Mouse (Mus musculus) embryonic facial prominence, embryonic 15.5 days (tissue): ENCODE data around the gene Sigmar1. TPM values are rescaled to one million over a fixed set of nuclear protein-coding genes. Genes with fewer than 3 reads are reported as not detected.
"Not testable (repeated sequence)": the region's sequence is repeated elsewhere in the genome, so short reads cannot be mapped to it uniquely, and the experiment has no call there.

Source experiments
- ATAC-seq: fragments of 200-750 bp; cut with Nextera tagmentation; 2 replicates; pipeline ENCODE4 v1.8.0; 2017; ENCODE audit warnings: low read depth, moderate TSS enrichment; ENCODE audit not compliant: insufficient number of reproducible peaks, low FRiP score, low TSS enrichment
- H3K27ac ChIP-seq: fragments of 300-500 bp; sonication (generic); replicated peaks from 2 replicates; pipeline ENCODE4 v1.5.1; 2015; ENCODE audit warnings: mild to moderate bottlenecking, inconsistent platforms
- H3K27me3 ChIP-seq: fragments of 300-500 bp; sonication (generic); 2 replicates; pipeline ENCODE4 v1.6.1; 2015; ENCODE audit warnings: inconsistent platforms
- H3K36me3 ChIP-seq: fragments of 300-500 bp; sonication (generic); 2 replicates; pipeline ENCODE4 v1.6.1; 2015; ENCODE audit warnings: mild to moderate bottlenecking, inconsistent platforms
- H3K4me1 ChIP-seq: fragments of 300-500 bp; sonication (generic); 2 replicates; pipeline ENCODE4 v1.6.1; 2015; ENCODE audit warnings: inconsistent platforms
- H3K4me2 ChIP-seq: fragments of 300-500 bp; sonication (generic); replicated peaks from 2 replicates; pipeline ENCODE4 v1.6.1; 2015; ENCODE audit warnings: mild to moderate bottlenecking, inconsistent platforms
- H3K4me3 ChIP-seq: fragments of 300-500 bp; sonication (generic); replicated peaks from 2 replicates; pipeline ENCODE4 v1.5.1; 2015; ENCODE audit warnings: mild to moderate bottlenecking, inconsistent platforms
- H3K9ac ChIP-seq: fragments of 300-500 bp; sonication (generic); 2 replicates; pipeline ENCODE4 v1.6.1; 2015; ENCODE audit warnings: inconsistent platforms
- H3K9me3 ChIP-seq: fragments of 300-500 bp; sonication (generic); replicated peaks from 2 replicates; pipeline ENCODE4 v1.6.1; 2016; ENCODE audit warnings: inconsistent platforms
- WGBS: fragments of 180-500 bp; shearing (Covaris S2); methylation state at CpG from one replicate; pipeline ENCODE4 v1.1.7; 2015; 5-methylcytosine and 5-hydroxymethylcytosine counted together
- polyA plus RNA-seq: library from polyadenylated mRNA; unstranded; fragments of >200 nt; fragmentation: Nextera tagmentation; extraction: Ambion mirVana; gene quantifications from 2 replicates; pipeline ENCODE4 v1.2.1, GENCODE M21; 2015

Sigmar1 gene
- polyA plus RNA-seq, 1 experiment from 2014 or later = 79.7 TPM

GRCm38 (mm10) chr4:41695800-41696199, 60.2 kb downstream of the Sigmar1 start:
- not testable (repeated sequence) for H3K27me3 ChIP-seq, H3K9ac ChIP-seq, ATAC-seq, H3K27ac ChIP-seq, H3K9me3 ChIP-seq, H3K36me3 ChIP-seq, H3K4me3 ChIP-seq, H3K4me1 ChIP-seq
- 6% methylated on average over 8 of the region's 38 CpGs for WGBS
- H3K4me2 ChIP-seq = peak overlapping the region; percentile 37

GRCm38 (mm10) chr4:41693511-41693910, 62.4 kb downstream of the Sigmar1 start:
- not testable (repeated sequence) for H3K4me2 ChIP-seq, ATAC-seq, H3K27ac ChIP-seq, H3K27me3 ChIP-seq, H3K36me3 ChIP-seq, H3K9ac ChIP-seq, H3K4me1 ChIP-seq, H3K9me3 ChIP-seq, H3K4me3 ChIP-seq
- 20% methylated on average over 4 of the region's 4 CpGs for WGBS

GRCm38 (mm10) chr4:41690014-41690413, 65.9 kb downstream of the Sigmar1 start:
- not testable (repeated sequence) for H3K4me1 ChIP-seq, ATAC-seq, H3K27me3 ChIP-seq, H3K9me3 ChIP-seq, H3K27ac ChIP-seq, H3K9ac ChIP-seq, H3K4me2 ChIP-seq, H3K4me3 ChIP-seq, H3K36me3 ChIP-seq
- WGBS = no CpG with 5 or more reads among the region's 4 CpGs

- not testable (repeated sequence) for H3K27ac ChIP-seq, ATAC-seq, H3K4me3 ChIP-seq, H3K9ac ChIP-seq, H3K4me1 ChIP-seq, H3K27me3 ChIP-seq, H3K9me3 ChIP-seq, H3K36me3 ChIP-seq, H3K4me2 ChIP-seq
- 32% methylated on average over 1 of the region's 1 CpGs for WGBS
These were observed 67.4 kb downstream of the Sigmar1 start for GRCm38 (mm10) chr4:41688562-41688961.

Other genes starting within 250 kb of the Sigmar1 start
- gene 1110017D15Rik, start 238.8 kb downstream of the Sigmar1 start, polyA plus RNA-seq = 15.1 and 31.4 TPM in 2 replicates
- 3.2 and 3.6 TPM in 2 replicates for gene Fam219a, start 186.6 kb downstream of the Sigmar1 start, polyA plus RNA-seq
- 3.3 and 4.6 TPM in 2 replicates for gene Dnaic1, start 186.4 kb downstream of the Sigmar1 start, polyA plus RNA-seq
- gene Enho, start 115.8 kb downstream of the Sigmar1 start, polyA plus RNA-seq = 23.8 and 27.3 TPM in 2 replicates
- gene Cntfr, start 59.1 kb downstream of the Sigmar1 start, polyA plus RNA-seq = 16.2 and 19.0 TPM in 2 replicates
- gene Il11ra1, start 56.2 kb downstream of the Sigmar1 start, polyA plus RNA-seq = 407 and 429 TPM in 2 replicates
- gene Rpp25l, start 42.6 kb downstream of the Sigmar1 start, polyA plus RNA-seq = 70.0 and 79.8 TPM in 2 replicates
- 139 and 146 TPM in 2 replicates for gene Dctn3, start 33.0 kb downstream of the Sigmar1 start, polyA plus RNA-seq
- gene Arid3c, start 25.0 kb downstream of the Sigmar1 start, polyA plus RNA-seq = 0.12 and 0.16 TPM in 2 replicates
- gene Galt, start 929 bp downstream of the Sigmar1 start, polyA plus RNA-seq = 41.4 and 45.5 TPM in 2 replicates
- 36.5 and 43.8 TPM in 2 replicates for gene Ccl27a, start 18.1 kb upstream of the Sigmar1 start, polyA plus RNA-seq
- gene Gm21541, start 147.5 kb upstream of the Sigmar1 start, polyA plus RNA-seq = 39.2 and 41.8 TPM in 2 replicates
- gene Gm20878, start 185.4 kb upstream of the Sigmar1 start, polyA plus RNA-seq = 2.6 and 3.7 TPM in 2 replicates
- gene Fam205a4, start 209.9 kb upstream of the Sigmar1 start, polyA plus RNA-seq = 0.28 and 0.34 TPM in 2 replicates